Mouse (Mus musculus) liver, adult (tissue): ENCODE results near the gene Dthd1.

Experiments
- GATA4 ChIP-seq: IDR thresholded peaks from 2 replicates; pipeline ENCODE4 v1.6.1; 2014; ENCODE audit warnings: mild to moderate bottlenecking, low read length; ENCODE audit not compliant: insufficient replicate concordance

Gene Dthd1

GRCm38 (mm10) chr5:62813402-62814071, at the start of gene Dthd1:
Gene Dthd1 (plus strand): TSS chr5:62813823.
- no peak for TF ChIP-seq GATA4

- no peak for TF ChIP-seq GATA4
Measured at GRCm38 (mm10) chr5:62764161-62764560, 49.5 kb upstream of the Dthd1 start.

- TF ChIP-seq GATA4, result no peak
Measured at GRCm38 (mm10) chr5:62765459-62765783, 48.2 kb upstream of the Dthd1 start.

GRCm38 (mm10) chr5:62765784-62766701, 47.6 kb upstream of the Dthd1 start, which contains the start of gene Arap2:
Gene Arap2 (minus strand): TSS chr5:62766159.
- no peak for TF ChIP-seq GATA4

GRCm38 (mm10) chr5:62771775-62772599, 41.6 kb upstream of the Dthd1 start:
- TF ChIP-seq GATA4, result no peak

- no peak for TF ChIP-seq GATA4
Measured at GRCm38 (mm10) chr5:62777804-62778203, 35.8 kb upstream of the Dthd1 start.

- TF ChIP-seq GATA4, result no peak
Measured at GRCm38 (mm10) chr5:62778682-62779081, 34.9 kb upstream of the Dthd1 start.

- no peak for TF ChIP-seq GATA4
Measured at GRCm38 (mm10) chr5:62786809-62787208, 26.8 kb upstream of the Dthd1 start.

- no peak for TF ChIP-seq GATA4
Measured at GRCm38 (mm10) chr5:62790921-62791564, 22.6 kb upstream of the Dthd1 start.

- no peak for TF ChIP-seq GATA4
Measured at GRCm38 (mm10) chr5:62792776-62793175, 20.8 kb upstream of the Dthd1 start.

- no peak for TF ChIP-seq GATA4
Measured at GRCm38 (mm10) chr5:62814072-62814414, 420 bp downstream of the Dthd1 start.

GRCm38 (mm10) chr5:62815741-62816140, 2.1 kb downstream of the Dthd1 start:
- no peak for TF ChIP-seq GATA4

GRCm38 (mm10) chr5:62819567-62819966, 5.9 kb downstream of the Dthd1 start:
- TF ChIP-seq GATA4, result no peak

GRCm38 (mm10) chr5:62820363-62821271, 7.0 kb downstream of the Dthd1 start:
- no peak for TF ChIP-seq GATA4

- no peak for TF ChIP-seq GATA4
Measured at GRCm38 (mm10) chr5:62842955-62843730, 29.5 kb downstream of the Dthd1 start.
